Mouse (Mus musculus) T-helper 17 cell (primary cell): ENCODE data around the gene Frmd7.

ENCODE experiments used
- in situ Hi-C, 2 experiments: fragments of 300-600 bp; cut with MboI, MseI; formaldehyde crosslinking; loops; 1 replicate in 1 of 2; 2 replicates in 1 of 2; pipeline ENCODE4 v1.15.1; 2025; ENCODE audit warnings: high pct_unique_total_duplicates in 2 of 2

Gene Frmd7

GRCm38 (mm10) chrX:50942610-50943009 lies at the start of gene Frmd7:
TSS of gene Frmd7 (minus strand) at chrX:50942710.
- in situ Hi-C loops = no loop called here

DNA sequence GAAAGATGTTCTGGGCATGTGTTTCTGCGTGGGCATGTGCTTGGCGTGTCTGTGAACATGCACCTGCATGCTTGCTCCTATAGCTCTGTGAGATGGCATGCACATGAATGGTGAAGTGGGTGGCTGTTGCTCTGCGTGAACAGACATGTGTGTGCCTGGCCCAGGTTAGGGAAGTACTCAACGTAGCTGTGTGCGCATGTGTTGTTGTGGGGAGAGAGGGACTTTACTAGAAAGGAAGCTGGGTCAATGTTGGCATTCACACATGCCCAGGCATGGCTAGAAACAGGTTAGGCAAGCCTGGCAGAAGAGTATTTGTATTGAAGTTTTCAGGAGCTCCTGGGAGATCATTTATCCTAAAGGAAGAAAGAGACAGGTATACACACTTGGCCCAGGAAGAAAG lies 48.8 kb upstream of the Frmd7 start:
- in situ Hi-C loops = no loop called here

GRCm38 (mm10) chrX:50989940-50990339 lies 47.4 kb upstream of the Frmd7 start:
- in situ Hi-C loops = no loop called here

DNA sequence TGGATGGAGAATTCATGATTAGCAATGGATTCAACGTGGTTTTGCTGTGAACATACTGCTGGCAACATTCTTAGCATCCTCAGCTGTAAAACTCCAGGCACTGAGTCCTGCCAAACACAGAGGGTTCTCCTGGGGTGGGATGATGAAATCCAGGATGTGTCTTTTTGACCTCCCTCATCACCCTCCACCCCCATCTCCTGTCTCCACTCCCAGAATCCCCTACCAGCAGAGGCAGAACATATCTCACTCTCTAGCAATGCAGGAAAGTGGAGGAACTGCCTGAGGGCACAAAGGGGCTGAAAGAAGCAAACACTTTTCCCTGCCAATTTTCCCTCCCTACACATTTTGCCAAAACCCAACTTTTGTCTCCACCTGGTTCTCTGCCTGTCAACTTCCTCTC lies 46.1 kb upstream of the Frmd7 start:
- in situ Hi-C loops = no loop called here

- in situ Hi-C loops = no loop called here
Observed at GRCm38 (mm10) chrX:50978428-50978827, 35.9 kb upstream of the Frmd7 start.

- in situ Hi-C loops = no loop called here
Observed at GRCm38 (mm10) chrX:50972145-50972544, 29.6 kb upstream of the Frmd7 start.

GRCm38 (mm10) chrX:50969907-50970306 lies 27.4 kb upstream of the Frmd7 start:
- in situ Hi-C loops = loop anchor here in 1 of 2 experiments (5.0 kb wide), 1 partner anchor 823 kb away; no protein-coding TSS in a partner anchor

DNA sequence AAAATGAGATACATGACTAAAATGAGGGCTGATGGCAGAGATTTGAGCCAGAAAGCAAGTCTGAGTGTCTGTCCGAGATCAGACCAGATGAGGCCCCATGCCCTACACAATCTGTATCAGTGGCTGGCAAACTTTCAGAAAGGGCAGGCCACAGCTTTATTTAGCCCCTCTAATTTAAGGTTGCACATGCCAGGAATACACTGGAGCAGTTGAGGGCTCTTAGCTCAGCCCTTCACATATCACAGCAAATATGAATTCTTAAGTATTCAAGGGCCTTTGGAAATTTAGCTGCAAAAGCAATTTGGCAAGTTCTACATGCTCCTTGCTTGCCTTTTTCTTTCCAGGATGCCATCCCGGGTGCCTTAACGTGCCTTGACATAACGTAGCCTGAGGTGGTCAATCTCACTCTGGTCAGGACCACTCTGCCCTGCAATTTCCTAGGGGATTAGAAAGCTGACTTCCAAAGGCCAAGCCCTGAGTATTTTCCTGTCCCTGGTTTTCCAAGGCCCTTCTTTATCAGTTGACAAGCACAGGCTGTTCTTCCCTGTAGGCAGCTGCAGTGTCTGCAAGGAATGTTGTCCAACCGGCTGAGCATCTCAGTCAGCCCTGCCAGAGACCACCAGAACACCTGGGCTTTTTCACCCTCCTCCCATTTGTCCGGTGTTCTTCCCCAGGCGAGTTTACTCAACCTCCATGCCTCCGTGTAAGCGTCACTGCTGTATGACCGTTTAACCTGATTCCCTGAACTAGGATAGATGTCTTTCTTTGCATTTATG lies 25.8 kb upstream of the Frmd7 start:
- in situ Hi-C loops = loop anchor here in 1 of 2 experiments (5.0 kb wide), 1 partner anchor 821 kb away; no protein-coding TSS in a partner anchor

- in situ Hi-C loops = loop anchor here in 1 of 2 experiments (5.0 kb wide), 1 partner anchor 818 kb away; no protein-coding TSS in a partner anchor
Observed at GRCm38 (mm10) chrX:50965157-50965556, 22.6 kb upstream of the Frmd7 start.

GRCm38 (mm10) chrX:50962955-50963354 lies 20.4 kb upstream of the Frmd7 start:
- in situ Hi-C loops = no loop called here

- in situ Hi-C loops = no loop called here
Observed at GRCm38 (mm10) chrX:50948633-50949032, 6.1 kb upstream of the Frmd7 start.

DNA sequence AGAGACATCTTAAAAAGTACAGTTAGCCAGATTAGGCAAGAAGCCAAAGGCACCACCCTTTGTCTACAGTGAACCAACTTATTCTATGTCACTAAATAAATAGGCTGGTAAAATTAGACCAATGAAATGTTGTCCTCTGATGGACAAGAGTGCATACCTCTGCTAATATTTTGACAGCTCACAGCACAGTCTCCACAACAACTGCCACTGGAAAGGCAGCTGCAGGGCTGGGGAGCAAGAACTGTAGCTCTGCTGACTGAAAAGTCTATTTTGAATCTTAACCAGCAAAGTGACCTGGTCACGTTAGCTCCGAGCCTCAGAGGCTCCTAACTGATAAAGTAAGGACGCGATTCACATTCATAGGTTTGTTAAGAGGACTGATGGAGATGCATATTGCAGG lies 5.6 kb upstream of the Frmd7 start:
- in situ Hi-C loops = no loop called here

DNA sequence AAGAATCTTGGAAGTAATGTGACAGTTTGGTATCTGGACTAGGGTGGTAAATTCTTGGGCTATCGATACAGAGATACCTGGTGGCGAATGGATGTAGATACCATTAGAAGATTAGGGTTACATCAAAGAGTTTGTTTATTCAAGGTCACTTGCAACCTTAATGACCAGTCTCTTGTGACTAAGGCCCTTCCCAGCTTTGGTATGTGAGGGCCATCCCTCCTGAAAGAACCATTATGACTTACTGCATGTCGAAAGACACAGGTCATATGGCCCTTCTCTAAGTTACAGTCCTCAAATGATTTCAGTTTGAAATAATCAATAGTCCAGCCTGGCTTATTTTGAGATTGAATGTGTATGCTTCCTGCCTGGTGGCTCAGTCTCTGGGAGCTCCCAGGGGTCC lies 5.4 kb downstream of the Frmd7 start:
- in situ Hi-C loops = no loop called here

DNA sequence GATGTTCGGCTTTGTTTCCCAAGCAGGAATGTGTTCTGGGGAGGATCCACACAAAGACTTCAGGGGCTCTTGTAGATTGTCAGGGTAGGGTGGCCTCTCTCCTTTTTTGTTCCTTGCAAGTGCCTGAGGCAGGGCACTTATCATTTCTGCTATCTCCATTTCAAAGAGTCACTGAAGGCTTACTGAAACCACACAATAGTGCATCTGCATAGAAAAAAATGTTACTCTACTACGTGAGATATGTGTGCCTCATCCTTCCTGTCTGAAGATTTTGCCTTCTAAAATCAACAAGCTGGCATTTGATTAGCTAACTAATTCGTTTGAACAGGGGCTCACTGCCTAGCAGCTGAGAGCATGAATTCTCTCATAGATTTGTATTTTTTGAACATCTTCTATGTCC lies 12.2 kb downstream of the Frmd7 start:
- in situ Hi-C loops = no loop called here

DNA sequence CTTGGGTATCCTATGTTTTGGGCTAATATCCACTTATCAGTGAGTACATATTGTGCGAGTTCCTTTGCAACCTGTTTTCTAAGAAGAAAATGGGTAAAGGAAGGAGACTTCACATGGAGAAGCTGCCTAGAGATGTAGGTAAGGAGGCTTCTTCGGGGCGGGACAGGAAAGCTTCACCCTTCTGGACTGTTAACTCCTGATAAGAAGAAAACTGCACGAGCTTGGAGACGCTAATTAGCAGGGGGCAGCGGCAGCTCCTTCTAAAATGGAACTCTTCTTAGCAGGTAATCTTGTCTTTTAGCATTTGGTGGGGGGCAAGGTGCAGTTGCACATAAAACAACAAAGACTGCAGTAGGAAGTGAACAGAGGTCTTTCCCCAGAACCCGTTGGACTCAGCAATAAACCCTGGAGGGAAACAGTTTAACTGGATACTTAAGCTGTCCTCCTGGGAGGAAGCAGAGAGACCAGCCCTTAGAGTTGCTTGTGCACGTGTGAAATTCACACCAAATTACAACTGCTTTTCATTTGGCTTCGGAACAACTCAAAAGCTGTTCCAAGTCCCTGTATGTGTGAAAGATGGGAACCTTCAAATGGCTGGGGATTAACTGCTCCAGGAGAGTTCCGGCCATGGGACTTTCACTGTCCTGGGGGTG lies 15.5 kb downstream of the Frmd7 start:
- in situ Hi-C loops = loop anchor here in 1 of 2 experiments (10.0 kb wide), 1 partner anchor 252 kb away; no protein-coding TSS in a partner anchor

DNA sequence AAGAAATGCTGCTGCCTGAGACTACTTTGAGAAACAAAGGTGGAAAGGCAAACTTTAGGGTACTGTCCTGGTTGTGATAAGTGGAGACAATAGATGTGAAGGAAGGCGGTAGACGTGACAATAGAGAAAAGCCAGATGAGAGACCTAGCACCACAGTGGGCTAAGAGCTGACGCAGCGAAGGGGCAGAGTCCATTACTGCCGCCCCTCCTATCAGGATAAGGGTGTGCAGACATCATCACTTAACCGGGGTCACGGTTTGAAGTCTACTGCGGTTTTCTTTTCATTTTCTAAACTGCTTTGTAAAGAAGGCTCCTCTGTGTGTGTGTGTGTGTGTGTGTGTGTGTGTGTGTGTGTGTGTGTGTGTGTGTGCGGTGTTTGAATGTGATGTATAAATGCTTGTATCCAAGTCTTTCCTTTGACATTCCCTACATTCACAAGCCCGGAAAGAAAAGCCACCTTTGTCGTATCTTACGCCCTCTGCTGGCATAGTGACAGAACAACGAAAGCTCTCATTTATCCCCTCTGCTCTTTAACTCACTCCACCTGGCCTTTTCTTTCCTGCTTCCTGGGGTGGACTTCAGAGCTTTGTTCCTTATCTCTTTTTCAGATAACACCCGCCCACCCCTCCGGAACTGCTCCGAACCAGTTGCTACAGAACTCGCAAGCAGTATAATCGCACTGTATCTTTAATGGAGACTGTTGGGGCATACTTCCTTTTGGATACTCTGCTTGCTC lies 17.7 kb downstream of the Frmd7 start:
- in situ Hi-C loops = loop anchor here in 1 of 2 experiments (10.0 to 25.0 kb wide), 2 partner anchors 250 to 787 kb away; no protein-coding TSS in a partner anchor

- in situ Hi-C loops = loop anchor here in 1 of 2 experiments (25.0 kb wide), 1 partner anchor 781 kb away; no protein-coding TSS in a partner anchor
Observed at GRCm38 (mm10) chrX:50918754-50919153, 23.8 kb downstream of the Frmd7 start.

DNA sequence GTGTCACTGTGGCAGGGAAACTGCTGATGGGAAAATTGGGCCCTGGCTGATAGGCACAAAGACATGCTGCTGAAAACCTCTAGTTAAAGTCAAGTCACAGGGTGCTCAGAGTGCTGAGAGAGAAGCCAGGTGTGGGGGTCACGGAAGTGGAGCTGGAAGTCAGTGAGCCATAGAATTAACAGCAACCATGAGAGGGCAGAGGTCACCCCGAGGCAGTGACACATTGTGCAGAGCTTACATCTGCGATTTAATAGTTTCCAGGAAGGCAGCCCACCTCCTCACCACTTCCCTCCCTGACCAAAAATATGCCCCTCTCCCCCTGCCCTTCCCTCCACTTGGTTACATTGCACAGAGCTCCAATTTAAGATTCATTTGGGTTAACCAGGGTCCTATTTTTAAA lies 25.1 kb downstream of the Frmd7 start:
- in situ Hi-C loops = loop anchor here in 1 of 2 experiments (25.0 kb wide), 1 partner anchor 780 kb away; no protein-coding TSS in a partner anchor

GRCm38 (mm10) chrX:50909915-50910314 lies 32.6 kb downstream of the Frmd7 start:
- in situ Hi-C loops = loop anchor here in 1 of 2 experiments (25.0 kb wide), 1 partner anchor 773 kb away; no protein-coding TSS in a partner anchor

- in situ Hi-C loops = loop anchor here in 1 of 2 experiments (25.0 kb wide), 1 partner anchor 766 kb away; no protein-coding TSS in a partner anchor
Observed at GRCm38 (mm10) chrX:50903497-50903896, 39.0 kb downstream of the Frmd7 start.

GRCm38 (mm10) chrX:50887999-50888398 lies 54.5 kb downstream of the Frmd7 start:
- in situ Hi-C loops = no loop called here
